Mouse (Mus musculus): ENCODE results near the gene Atp8a2. TPM values are rescaled to one million over a fixed set of nuclear protein-coding genes. Genes with fewer than 3 reads are reported as not detected.

Atp8a2 gene
- polyA plus RNA-seq, 1 experiment, result 15.3 TPM

- Histone ChIP-seq H3K4me1 (ENCODE audit: control insufficient read depth, insufficient read depth, low read length) (no peaks in the 10 kb centered on the region), H3K27ac (ENCODE audit: insufficient read depth, low read length) (no peak overlapping the region), H3K4me3 (ENCODE audit: insufficient read depth, low read length) (no peak overlapping the region)
- TF ChIP-seq CTCF (IDR thresholded peaks at IDR 0.05; ENCODE audit: extremely low read depth, insufficient read depth, low read length) (no peak), POLR2A (IDR thresholded peaks at IDR 0.05; ENCODE audit: extremely low read depth, insufficient read depth, low read length) (no peak)
These were observed 555.1 kb downstream of the Atp8a2 start for GRCm38 (mm10) chr14:59641856-59642255.

- TF ChIP-seq POLR2A (IDR thresholded peaks at IDR 0.05; ENCODE audit: extremely low read depth, insufficient read depth, low read length) (no peak), CTCF (IDR thresholded peaks at IDR 0.05; ENCODE audit: extremely low read depth, insufficient read depth, low read length) (no peak)
- Histone ChIP-seq H3K4me1 (ENCODE audit: control insufficient read depth, insufficient read depth, low read length) (no peaks in the 10 kb centered on the region), H3K4me3 (ENCODE audit: insufficient read depth, low read length) (no peak overlapping the region), H3K27ac (ENCODE audit: insufficient read depth, low read length) (no peak overlapping the region)
These were observed 557.9 kb downstream of the Atp8a2 start for GRCm38 (mm10) chr14:59638906-59639703.

GRCm38 (mm10) chr14:59633988-59634387, 563.0 kb downstream of the Atp8a2 start:
- Histone ChIP-seq H3K4me3 (ENCODE audit: insufficient read depth, low read length) (no peak overlapping the region), H3K27ac (ENCODE audit: insufficient read depth, low read length) (no peak overlapping the region), H3K4me1 (ENCODE audit: control insufficient read depth, insufficient read depth, low read length) (no peaks in the 10 kb centered on the region)
- no peak for TF ChIP-seq CTCF (IDR thresholded peaks at IDR 0.05; ENCODE audit: extremely low read depth, insufficient read depth, low read length)
- no peak for TF ChIP-seq POLR2A (IDR thresholded peaks at IDR 0.05; ENCODE audit: extremely low read depth, insufficient read depth, low read length)

- Histone ChIP-seq H3K27ac (ENCODE audit: insufficient read depth, low read length) (no peak overlapping the region), H3K4me3 (ENCODE audit: insufficient read depth, low read length) (no peak overlapping the region), H3K4me1 (ENCODE audit: control insufficient read depth, insufficient read depth, low read length) (no peaks in the 10 kb centered on the region)
- TF ChIP-seq POLR2A (IDR thresholded peaks at IDR 0.05; ENCODE audit: extremely low read depth, insufficient read depth, low read length) (no peak), CTCF (IDR thresholded peaks at IDR 0.05; ENCODE audit: extremely low read depth, insufficient read depth, low read length) (no peak)
These were observed 563.6 kb downstream of the Atp8a2 start for GRCm38 (mm10) chr14:59633295-59633898.

DNA sequence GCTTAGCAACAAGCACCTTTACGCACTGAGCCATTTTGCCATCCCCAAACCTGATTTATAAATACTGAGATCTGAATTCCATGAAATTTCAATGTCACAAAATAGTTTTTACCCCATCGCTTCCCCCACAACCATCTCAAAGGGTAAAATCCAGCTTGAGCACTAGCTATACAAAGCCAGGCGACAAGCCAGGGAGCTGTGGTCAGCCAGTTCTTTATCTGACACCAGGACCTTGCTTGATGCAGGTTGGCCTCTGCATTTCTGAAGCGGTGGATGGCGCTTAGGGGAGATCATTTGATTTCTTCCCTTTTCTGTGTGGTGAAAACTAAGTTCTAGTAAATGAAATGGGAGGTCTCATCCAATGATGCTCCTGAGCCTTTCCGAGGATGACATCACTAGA, 564.9 kb downstream of the Atp8a2 start:
- TF ChIP-seq CTCF (IDR thresholded peaks at IDR 0.05; ENCODE audit: extremely low read depth, insufficient read depth, low read length) (no peak), POLR2A (IDR thresholded peaks at IDR 0.05; ENCODE audit: extremely low read depth, insufficient read depth, low read length) (no peak)
- H3K27ac ChIP-seq (ENCODE audit: insufficient read depth, low read length), result no peak overlapping the region
- no peaks in the 10 kb centered on the region for H3K4me1 ChIP-seq (ENCODE audit: control insufficient read depth, insufficient read depth, low read length)
- H3K4me3 ChIP-seq (ENCODE audit: insufficient read depth, low read length), result no peak overlapping the region

DNA sequence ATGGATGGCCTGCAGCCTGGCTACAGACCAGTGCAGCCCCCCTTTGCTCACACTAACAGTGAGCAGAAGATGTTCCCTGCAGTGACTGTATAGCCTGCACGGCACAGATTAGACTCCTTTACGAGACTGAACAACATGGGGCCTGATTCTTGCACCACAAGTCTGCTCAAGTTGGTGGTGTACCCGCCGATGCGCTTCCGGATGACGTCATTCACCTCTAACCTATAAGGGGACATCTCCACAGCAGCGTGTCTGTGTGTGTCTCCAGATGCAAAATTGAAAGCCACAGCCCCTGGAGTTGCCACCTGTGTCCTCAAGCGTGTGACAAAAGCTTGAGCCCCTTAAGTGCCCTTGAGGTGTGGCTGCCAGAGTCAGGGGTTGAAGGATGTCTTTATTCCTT, 566.9 kb downstream of the Atp8a2 start:
- Histone ChIP-seq H3K4me3 (ENCODE audit: insufficient read depth, low read length) (no peak overlapping the region), H3K27ac (ENCODE audit: insufficient read depth, low read length) (no peak overlapping the region), H3K4me1 (ENCODE audit: control insufficient read depth, insufficient read depth, low read length) (no peaks in the 10 kb centered on the region)
- TF ChIP-seq CTCF (IDR thresholded peaks at IDR 0.05; ENCODE audit: extremely low read depth, insufficient read depth, low read length) (no peak), POLR2A (IDR thresholded peaks at IDR 0.05; ENCODE audit: extremely low read depth, insufficient read depth, low read length) (no peak)

GRCm38 (mm10) chr14:59629308-59629707, 567.7 kb downstream of the Atp8a2 start:
- H3K4me3 ChIP-seq (ENCODE audit: insufficient read depth, low read length), result no peak overlapping the region
- TF ChIP-seq POLR2A (IDR thresholded peaks at IDR 0.05; ENCODE audit: extremely low read depth, insufficient read depth, low read length) (no peak), CTCF (IDR thresholded peaks at IDR 0.05; ENCODE audit: extremely low read depth, insufficient read depth, low read length) (no peak)
- no peaks in the 10 kb centered on the region for H3K4me1 ChIP-seq (ENCODE audit: control insufficient read depth, insufficient read depth, low read length)
- H3K27ac ChIP-seq (ENCODE audit: insufficient read depth, low read length), result no peak overlapping the region

- H3K27ac ChIP-seq (ENCODE audit: insufficient read depth, low read length), result no peak overlapping the region
- TF ChIP-seq POLR2A (IDR thresholded peaks at IDR 0.05; ENCODE audit: extremely low read depth, insufficient read depth, low read length) (no peak), CTCF (IDR thresholded peaks at IDR 0.05; ENCODE audit: extremely low read depth, insufficient read depth, low read length) (no peak)
- H3K4me3 ChIP-seq (ENCODE audit: insufficient read depth, low read length), result no peak overlapping the region
- H3K4me1 ChIP-seq (ENCODE audit: control insufficient read depth, insufficient read depth, low read length), result no peaks in the 10 kb centered on the region
These were observed 569.2 kb downstream of the Atp8a2 start for GRCm38 (mm10) chr14:59627823-59628222.

DNA sequence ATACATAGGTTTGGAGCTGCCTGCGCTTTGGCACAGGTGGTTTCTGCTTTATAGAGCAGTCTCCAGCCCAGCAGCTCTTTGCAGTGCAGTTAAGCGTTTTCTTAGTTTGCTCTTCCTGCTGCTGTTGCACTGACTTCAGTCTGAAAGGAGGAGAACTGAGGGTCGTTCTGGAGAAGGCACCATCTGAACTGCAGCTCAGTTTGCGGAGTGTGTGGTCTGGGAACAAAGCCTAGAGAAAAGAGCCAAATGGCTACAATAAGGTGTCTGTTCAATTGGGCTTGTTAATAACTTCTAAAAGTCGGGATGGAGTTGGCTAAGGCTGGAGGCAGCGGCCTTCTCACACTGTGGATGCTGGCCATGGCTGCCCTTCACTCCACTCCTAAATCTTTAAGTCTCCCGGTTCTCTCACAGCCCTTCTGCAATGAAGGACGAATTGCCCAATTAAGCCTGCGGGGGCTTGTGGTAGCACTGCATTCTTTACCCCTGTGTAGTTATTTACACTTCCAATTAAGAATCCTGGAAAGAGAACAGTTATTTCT, 569.8 kb downstream of the Atp8a2 start:
- no peak for TF ChIP-seq POLR2A (IDR thresholded peaks at IDR 0.05; ENCODE audit: extremely low read depth, insufficient read depth, low read length)
- no peak for TF ChIP-seq CTCF (IDR thresholded peaks at IDR 0.05; ENCODE audit: extremely low read depth, insufficient read depth, low read length)
- H3K4me3 ChIP-seq (ENCODE audit: insufficient read depth, low read length), result no peak overlapping the region; the same call in 1 of the 2 replicates
- no peak overlapping the region for H3K27ac ChIP-seq (ENCODE audit: insufficient read depth, low read length)
- no peaks in the 10 kb centered on the region for H3K4me1 ChIP-seq (ENCODE audit: control insufficient read depth, insufficient read depth, low read length)

- Histone ChIP-seq H3K27ac (ENCODE audit: insufficient read depth, low read length) (no peak overlapping the region), H3K4me1 (ENCODE audit: control insufficient read depth, insufficient read depth, low read length) (no peaks in the 10 kb centered on the region), H3K4me3 (ENCODE audit: insufficient read depth, low read length) (peak overlapping the region; percentile 40; the same call in 1 of the 2 replicates)
- no peak for TF ChIP-seq CTCF (IDR thresholded peaks at IDR 0.05; ENCODE audit: extremely low read depth, insufficient read depth, low read length)
- TF ChIP-seq POLR2A (IDR thresholded peaks at IDR 0.05; ENCODE audit: extremely low read depth, insufficient read depth, low read length), result no peak
These were observed 570.3 kb downstream of the Atp8a2 start for GRCm38 (mm10) chr14:59626711-59627110.
